Mouse (Mus musculus) CH12.LX (cell line): ENCODE measurements around the gene Dok5. TPM values are rescaled to one million over a fixed set of nuclear protein-coding genes. Genes with fewer than 3 reads are reported as not detected.

Experiments
- DNase-seq: peaks from one replicate; pipeline ENCODE4 v3.0.0-alpha.2; 2013; ENCODE audit errors: extremely low read depth
- H3K27ac ChIP-seq: 2 replicates; pipeline ENCODE4 v1.5.1; 2012; ENCODE audit warnings: low read depth, mild to moderate bottlenecking, control low read depth, moderate library complexity; ENCODE audit not compliant: insufficient read depth
- H3K27me3 ChIP-seq: replicated peaks from 2 replicates; pipeline ENCODE3; 2012; ENCODE audit warnings: inconsistent platforms
- H3K36me3 ChIP-seq, 2 experiments: replicated peaks in 1 of 2; 2 replicates each; pipeline versions ENCODE3 to v1.6.1; 2012; ENCODE audit warnings: inconsistent platforms in 1 of 2, low read length in 1 of 2, mild to moderate bottlenecking in 1 of 2, mixed read lengths in 1 of 2, moderate library complexity in 1 of 2; ENCODE audit not compliant: control insufficient read depth in 1 of 2, insufficient read depth in 1 of 2
- H3K4me1 ChIP-seq, 2 experiments: 2 replicates each; pipeline ENCODE4 v1.6.1; 2012; ENCODE audit warnings: inconsistent platforms in 1 of 2, moderate library complexity in 1 of 2; ENCODE audit not compliant: insufficient read depth in 2 of 2, control insufficient read depth in 1 of 2
- H3K4me2 ChIP-seq: 2 replicates; pipeline ENCODE4 v1.6.1; 2012; ENCODE audit warnings: low read depth, mild to moderate bottlenecking, control low read depth; ENCODE audit not compliant: poor library complexity, insufficient read depth, severe bottlenecking
- H3K4me3 ChIP-seq, 3 experiments: fragments of 150-350 bp in 1 of 3; sonication (generic) in 1 of 3; replicated peaks in 1 of 3; 2 replicates each; pipeline versions ENCODE3 to v1.5.1; 2011 to 2012; ENCODE audit warnings: low read depth in 2 of 3, low read length in 2 of 3, mild to moderate bottlenecking in 2 of 3, moderate library complexity in 2 of 3, control low read depth in 1 of 3, improper control_type of control experiment in 1 of 3, inconsistent platforms in 1 of 3, mixed read lengths in 1 of 3; ENCODE audit not compliant: poor library complexity in 1 of 3
- H3K79me2 ChIP-seq: replicated peaks from 2 replicates; pipeline ENCODE4 v1.6.1; 2012; ENCODE audit warnings: mild to moderate bottlenecking, moderate library complexity; ENCODE audit not compliant: control insufficient read depth, poor library complexity, insufficient read depth, severe bottlenecking; ENCODE audit errors: extremely low read depth
- H3K9ac ChIP-seq: 2 replicates; pipeline ENCODE4 v1.6.1; 2012; ENCODE audit warnings: low read depth, mild to moderate bottlenecking, control low read depth, moderate library complexity; ENCODE audit not compliant: insufficient read depth
- H3K9me3 ChIP-seq: replicated peaks from 2 replicates; pipeline ENCODE3; 2012; ENCODE audit warnings: low read length, inconsistent platforms, mixed read lengths
- CHD2 ChIP-seq: IDR thresholded peaks from 2 replicates; pipeline ENCODE4 v1.6.1; 2011; ENCODE audit warnings: low read length, improper control_type of control experiment
- EP300 ChIP-seq: IDR thresholded peaks from 2 replicates; pipeline ENCODE4 v1.6.1; 2011; ENCODE audit warnings: low read length, improper control_type of control experiment
- ETS1 ChIP-seq: conservative IDR thresholded peaks from 2 replicates; pipeline ENCODE4 v1.6.1; 2012; ENCODE audit warnings: low read depth, mild to moderate bottlenecking, inconsistent platforms, low read length, improper control_type of control experiment, moderate library complexity
- GABPA ChIP-seq: IDR thresholded peaks from 2 replicates; pipeline ENCODE4 v1.6.1; 2012; ENCODE audit warnings: low read depth, low read length, improper control_type of control experiment, inconsistent platforms; ENCODE audit not compliant: insufficient replicate concordance
- IRF4 ChIP-seq: IDR thresholded peaks from 2 replicates; pipeline ENCODE4 v1.6.1; 2014; ENCODE audit warnings: low read depth, mild to moderate bottlenecking, inconsistent platforms, low read length, improper control_type of control experiment
- JUN ChIP-seq: IDR thresholded peaks from 2 replicates; pipeline ENCODE4 v1.6.1; 2011; ENCODE audit warnings: low read depth, mild to moderate bottlenecking, low read length, improper control_type of control experiment, moderate library complexity; ENCODE audit not compliant: insufficient read depth
- JUND ChIP-seq: conservative IDR thresholded peaks from 2 replicates; pipeline ENCODE4 v1.6.1; 2011; ENCODE audit warnings: low read depth, low read length, improper control_type of control experiment
- KAT2A ChIP-seq: IDR thresholded peaks from 2 replicates; pipeline ENCODE4 v1.6.1; 2012; ENCODE audit warnings: low read length, improper control_type of control experiment, inconsistent platforms; ENCODE audit not compliant: insufficient replicate concordance
- MAZ ChIP-seq: IDR thresholded peaks from 2 replicates; pipeline ENCODE4 v1.6.1; 2012; ENCODE audit warnings: low read depth, mild to moderate bottlenecking, inconsistent platforms, low read length, improper control_type of control experiment, moderate library complexity
- POLR2AphosphoS2 ChIP-seq: IDR thresholded peaks from 2 replicates; pipeline ENCODE4 v1.6.1; 2011; ENCODE audit warnings: low read depth, low read length, improper control_type of control experiment
- RAD21 ChIP-seq: IDR thresholded peaks from 2 replicates; pipeline ENCODE4 v1.6.1; 2011; ENCODE audit warnings: low read depth, mild to moderate bottlenecking, low read length, improper control_type of control experiment, moderate library complexity
- RCOR1 ChIP-seq: conservative IDR thresholded peaks from 2 replicates; pipeline ENCODE4 v1.6.1; 2012; ENCODE audit warnings: low read depth, mild to moderate bottlenecking, inconsistent platforms, low read length, improper control_type of control experiment
- TBP ChIP-seq: conservative IDR thresholded peaks from 2 replicates; pipeline ENCODE4 v1.6.1; 2011; ENCODE audit warnings: low read depth, low read length, improper control_type of control experiment
- USF1 ChIP-seq: IDR thresholded peaks from 2 replicates; pipeline ENCODE4 v1.6.1; 2014; ENCODE audit warnings: low read depth, mild to moderate bottlenecking, inconsistent platforms, low read length, improper control_type of control experiment
- dilution Hi-C: fragments of 300-500 bp; cut with MboI; formaldehyde crosslinking; loops from 2 replicates; pipeline ENCODE4 v1.14.3; 2020; ENCODE audit warnings: low sequenced_read_pairs; ENCODE audit not compliant: extremely low pct_unique_long_range_greater_than_20kb, extremely low pct_ligation_motif_present
- in situ Hi-C: fragments of 300-500 bp; cut with MboI; formaldehyde crosslinking; loops from 3 replicates; pipeline ENCODE4 v1.14.3; 2019; ENCODE audit warnings: low sequenced_read_pairs, low pct_ligation_motif_present, low pct_unique_long_range_greater_than_20kb, mixed read lengths
- polyA plus RNA-seq: library from polyadenylated mRNA; unstranded; fragments of >175 nt; gene quantifications from 2 replicates; pipeline ENCODE4 v1.2.1, GENCODE M21; 2012; ENCODE audit warnings: low read depth; ENCODE audit not compliant: insufficient read length
- total RNA-seq, 2 experiments: library from RNA; depleted of rRNA; stranded (reverse); fragments of 300-350 nt in 1 of 2; fragments of >200 nt in 1 of 2; gene quantifications; 2 replicates each; pipeline ENCODE4 v1.2.3; 2012 to 2014

The Dok5 gene
- total and polyA plus RNA-seq, 3 experiments: not detected

GRCm38 (mm10) chr2:170734446-170734845 is 2.8 kb downstream of the Dok5 start:
- in situ Hi-C loops (no loop called here), dilution Hi-C loops (no loop called here)
- peaks cover 79% of the 10 kb centered on the region for H3K9me3 ChIP-seq

DNA sequence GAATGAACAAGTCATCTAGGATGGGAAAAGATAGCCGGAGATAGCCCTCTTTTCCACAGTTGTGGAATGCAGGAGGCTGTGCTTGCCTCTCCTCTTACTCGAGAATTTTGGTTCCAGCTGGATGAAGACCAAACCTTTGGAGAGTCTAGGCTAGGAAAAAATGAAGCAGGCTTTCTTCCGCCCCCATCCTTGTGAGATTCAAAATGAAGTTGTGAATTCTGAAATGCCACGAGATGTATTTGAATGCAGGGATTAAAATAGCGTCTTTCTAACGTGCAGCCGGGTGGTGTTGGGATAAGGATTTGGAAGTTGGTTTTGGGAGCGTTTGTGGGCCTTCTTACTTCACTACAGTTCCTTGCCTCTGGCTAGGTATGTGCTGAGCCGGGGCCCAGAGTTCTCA is 6.8 kb downstream of the Dok5 start:
- H3K4me2 ChIP-seq: no peak overlapping the region
- no peaks in the 10 kb centered on the region for H3K79me2 ChIP-seq
- TF ChIP-seq ETS1: no peak
- TF ChIP-seq POLR2AphosphoS2: no peak
- TF ChIP-seq MAZ: no peak
- DNase-seq: no peak
- H3K4me1 ChIP-seq: no peaks in the 10 kb centered on the region
- H3K4me3 ChIP-seq: no peak overlapping the region
- H3K27ac ChIP-seq: no peak overlapping the region
- peaks cover 84% of the 10 kb centered on the region for H3K9me3 ChIP-seq
- H3K9ac ChIP-seq: no peak overlapping the region
- dilution Hi-C loops: no loop called here
- H3K36me3 ChIP-seq: no peaks in the 10 kb centered on the region
- in situ Hi-C loops: no loop called here
- no peaks in the 10 kb centered on the region for H3K27me3 ChIP-seq

More at GRCm38 (mm10) chr2:170734446-170734845, 2.8 kb downstream of the Dok5 start:
- no peaks in the 10 kb centered on the region for H3K36me3 ChIP-seq
- no peak for DNase-seq
- H3K4me2 ChIP-seq: no peak overlapping the region
- no peak overlapping the region for H3K4me3 ChIP-seq
- no peak overlapping the region for H3K9ac ChIP-seq
- H3K27me3 ChIP-seq: no peaks in the 10 kb centered on the region
- H3K4me1 ChIP-seq: no peaks in the 10 kb centered on the region
- no peaks in the 10 kb centered on the region for H3K79me2 ChIP-seq
- TF ChIP-seq TBP (no peak), CHD2 (no peak), RAD21 (no peak), RCOR1 (no peak), USF1 (no peak), JUND (no peak), JUN (no peak), MAZ (no peak), GABPA (no peak)
- H3K27ac ChIP-seq: no peak overlapping the region

DNA sequence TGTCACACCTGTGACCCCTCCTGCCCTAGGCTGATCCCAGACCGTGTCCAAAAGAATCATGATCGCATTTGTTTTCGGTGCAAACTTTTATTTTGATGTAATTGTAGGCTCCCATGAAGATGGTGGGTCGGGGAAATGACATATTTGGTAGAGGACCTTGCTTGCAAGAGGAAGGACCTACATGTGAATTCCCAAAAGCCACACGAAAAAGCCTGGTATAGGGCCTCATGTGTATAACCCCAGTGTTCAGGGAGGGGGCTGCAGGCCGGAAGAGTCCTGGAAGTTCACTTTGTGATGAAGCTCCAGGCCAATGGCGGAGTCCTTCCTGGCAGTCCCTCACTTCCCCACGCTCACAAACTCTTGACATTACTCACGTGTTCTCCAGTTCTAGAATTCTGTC is 7.3 kb downstream of the Dok5 start:
- no peaks in the 10 kb centered on the region for H3K27me3 ChIP-seq
- H3K36me3 ChIP-seq: no peaks in the 10 kb centered on the region
- in situ Hi-C loops (no loop called here), dilution Hi-C loops (no loop called here)
- H3K4me3 ChIP-seq: no peak overlapping the region
- no peak for DNase-seq
- peaks cover 88% of the 10 kb centered on the region for H3K9me3 ChIP-seq
- H3K27ac ChIP-seq: no peak overlapping the region
- no peak overlapping the region for H3K9ac ChIP-seq
- no peak for TF ChIP-seq MAZ
- TF ChIP-seq ETS1: no peak
- no peak for TF ChIP-seq POLR2AphosphoS2
- TF ChIP-seq EP300: no peak
- TF ChIP-seq KAT2A: no peak
- TF ChIP-seq IRF4: no peak
- no peaks in the 10 kb centered on the region for H3K4me1 ChIP-seq
- no peak overlapping the region for H3K4me2 ChIP-seq
- H3K79me2 ChIP-seq: no peaks in the 10 kb centered on the region
